Mouse (Mus musculus) mature B cell (primary cell): Measurements from ENCODE around the gene Rnf207.

Experiments
- in situ Hi-C: fragments of 300-500 bp; cut with MboI; formaldehyde crosslinking; loops from 2 replicates; pipeline ENCODE4 v1.14.3; 2019

Rnf207 gene

GRCm38 (mm10) chr4:152328691-152329090 lies 9.9 kb upstream of the Rnf207 start:
- in situ Hi-C loops, result loop anchor here (10.0 kb wide), 1 partner anchor 146 kb away; the partner anchor contains the start of genes Kcnab2 and Nphp4

GRCm38 (mm10) chr4:152326543-152326942 lies 7.8 kb upstream of the Rnf207 start:
- in situ Hi-C loops, result loop anchor here (10.0 kb wide), 1 partner anchor 148 kb away; the partner anchor contains the start of genes Kcnab2 and Nphp4

DNA sequence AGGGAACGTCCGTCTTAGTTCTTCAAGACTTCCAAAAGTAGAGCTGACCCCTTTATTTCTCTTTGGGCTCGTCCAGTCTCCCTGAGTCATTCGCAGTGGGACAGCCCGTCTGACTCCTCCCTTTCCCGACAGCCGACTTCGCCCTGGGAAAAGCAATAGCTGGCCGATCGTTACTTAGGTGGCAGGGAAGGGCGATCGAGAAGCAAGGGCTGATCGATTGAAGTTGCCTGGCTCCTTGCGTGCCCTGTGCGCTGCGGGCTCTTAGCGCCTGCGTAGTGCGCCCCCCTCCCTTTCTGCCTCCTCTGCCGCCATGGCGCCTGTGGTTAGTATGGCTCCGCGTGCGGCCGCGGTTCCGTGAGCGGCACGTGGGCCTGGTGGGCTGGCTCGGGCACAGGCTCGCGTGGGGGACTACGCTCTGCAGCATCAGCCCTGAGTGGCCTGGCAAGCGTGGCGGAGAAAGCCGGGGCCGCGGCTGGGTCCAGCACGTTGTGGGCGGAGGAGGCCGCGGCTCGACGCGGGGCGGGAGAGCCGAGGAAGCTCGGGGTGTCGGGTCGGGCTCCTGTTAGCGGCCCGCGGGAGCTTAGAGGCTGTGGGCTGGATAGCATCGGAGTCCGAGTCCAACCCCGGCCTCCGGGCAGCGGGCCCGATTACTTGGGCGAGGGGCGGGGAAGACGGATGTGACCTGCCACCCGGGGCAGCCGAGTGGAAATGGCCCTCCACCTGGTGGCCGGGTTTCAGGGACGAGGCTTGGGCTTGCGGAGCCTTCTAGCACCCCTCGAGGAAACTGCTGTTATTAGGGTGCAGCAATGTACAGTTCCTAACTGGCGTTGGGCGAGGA lies 7.0 kb upstream of the Rnf207 start, which contains the start of gene Rpl22:
TSS of gene Rpl22 (plus strand) at position 169 of the 838 bp plus-strand sequence.
- in situ Hi-C loops, result loop anchor here (10.0 kb wide), 1 partner anchor 149 kb away; the partner anchor contains the start of genes Kcnab2 and Nphp4

DNA sequence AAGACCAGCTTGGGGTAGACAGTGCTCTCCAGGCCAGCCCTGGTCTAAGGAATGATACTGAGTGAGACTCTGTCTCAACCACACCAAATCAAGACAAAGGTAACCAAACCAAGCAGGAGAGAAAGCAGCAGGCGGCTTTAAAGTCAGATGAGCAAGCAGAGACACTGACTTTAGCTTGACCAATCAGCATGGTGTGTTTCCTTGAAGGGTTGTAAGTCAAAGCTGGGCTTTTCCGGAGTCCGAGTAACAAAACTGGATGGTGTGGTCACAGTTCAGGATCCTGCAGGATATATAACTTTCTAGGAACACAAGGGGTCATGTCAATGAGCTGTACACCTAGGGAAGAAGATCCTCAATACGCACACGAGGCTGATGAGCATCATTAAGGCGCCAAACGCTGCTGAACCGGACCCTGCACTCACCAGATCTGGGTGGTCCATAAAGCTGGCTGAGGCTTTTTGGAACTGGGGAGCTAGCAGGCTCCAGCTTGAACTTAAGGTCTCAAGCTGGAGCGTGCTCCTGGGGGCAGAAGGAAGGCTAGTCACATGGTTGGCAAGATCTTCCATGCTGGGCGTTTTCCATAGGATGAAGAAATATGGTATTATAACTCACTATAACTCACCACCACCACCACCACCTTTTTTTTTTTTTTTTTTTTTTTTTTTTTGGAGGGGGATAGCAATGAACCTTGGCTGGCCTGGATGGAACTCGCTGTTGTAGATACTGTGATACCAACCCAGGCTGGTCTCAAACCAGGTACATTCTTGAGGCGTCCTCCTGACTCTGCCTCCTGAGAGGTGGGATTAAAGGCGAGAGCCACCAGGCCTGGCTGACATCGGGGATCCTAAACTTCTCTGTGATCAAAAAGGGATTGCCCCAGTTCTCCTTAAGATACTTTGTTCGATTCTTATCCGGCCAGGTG lies 6.1 kb upstream of the Rnf207 start:
- in situ Hi-C loops, result loop anchor here (10.0 kb wide), 1 partner anchor 150 kb away; the partner anchor contains the start of genes Kcnab2 and Nphp4

GRCm38 (mm10) chr4:152321464-152321863 lies 2.7 kb upstream of the Rnf207 start:
- in situ Hi-C loops, result loop anchor here (10.0 kb wide), 1 partner anchor 153 kb away; the partner anchor contains the start of genes Kcnab2 and Nphp4

DNA sequence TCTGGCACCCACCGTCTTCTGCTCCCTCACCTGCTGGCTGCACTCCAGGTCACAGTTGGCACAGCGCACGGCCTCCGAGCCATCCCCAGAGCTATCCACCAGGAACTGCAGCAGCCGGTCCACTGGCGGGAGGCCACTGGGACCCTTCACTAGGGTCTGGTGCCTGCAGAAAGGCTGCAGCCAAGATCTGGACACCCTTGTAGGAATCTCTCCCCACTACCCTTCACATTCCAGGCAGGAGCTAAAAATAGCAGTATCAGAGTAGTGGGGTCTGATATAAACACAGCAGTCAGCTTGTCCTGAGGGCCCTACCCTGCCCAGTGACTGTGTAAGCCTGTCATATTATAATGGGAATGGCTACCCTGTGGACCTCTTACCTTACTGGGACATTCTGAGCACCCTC lies 1.2 kb downstream of the Rnf207 start:
- in situ Hi-C loops, result no loop called here

- in situ Hi-C loops, result no loop called here
Observed at GRCm38 (mm10) chr4:152315498-152316213, 3.1 kb downstream of the Rnf207 start.

- in situ Hi-C loops, result no loop called here
Observed at GRCm38 (mm10) chr4:152313934-152314333, 4.9 kb downstream of the Rnf207 start.

DNA sequence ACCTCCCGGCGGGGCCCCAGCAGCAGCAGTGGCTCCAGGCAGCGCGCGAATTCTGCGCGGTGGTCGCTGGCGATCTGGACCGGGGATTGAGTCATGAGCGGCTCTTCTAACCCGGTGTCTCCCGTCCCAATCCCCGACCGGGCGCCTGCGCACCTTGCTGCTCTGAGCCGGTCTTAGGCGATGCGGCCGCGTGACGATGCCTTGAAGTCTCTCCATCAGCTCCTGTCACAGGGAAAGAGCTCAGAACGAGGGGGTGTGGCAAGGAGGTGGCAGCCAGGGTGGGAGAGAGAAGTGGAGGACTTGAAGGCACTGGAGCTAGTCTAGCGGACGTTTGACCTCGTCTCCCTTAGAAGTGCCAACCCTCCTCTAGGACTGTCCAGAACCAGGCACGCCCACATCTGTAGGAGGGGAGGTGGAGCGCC lies 5.6 kb downstream of the Rnf207 start:
- in situ Hi-C loops, result no loop called here

DNA sequence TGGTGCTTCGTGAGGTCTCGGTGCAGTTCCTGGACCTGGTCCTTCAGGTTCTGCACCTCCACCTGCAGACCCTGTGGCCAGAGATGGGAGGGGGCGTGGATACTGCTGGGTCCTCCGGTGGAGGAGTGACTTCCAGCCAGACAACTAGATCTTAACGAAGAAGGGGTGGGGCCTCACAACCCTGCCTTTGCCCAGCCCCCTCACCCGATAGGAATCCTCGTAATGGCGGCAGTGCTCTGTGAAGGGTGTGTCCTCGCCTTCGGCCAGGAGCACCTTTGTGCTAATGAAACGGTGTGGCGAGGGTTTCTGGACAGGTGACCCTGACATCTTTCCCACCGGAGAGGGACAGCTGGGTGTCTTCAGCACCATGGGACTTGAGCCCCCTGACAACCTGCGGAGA lies 6.6 kb downstream of the Rnf207 start:
- in situ Hi-C loops, result no loop called here

GRCm38 (mm10) chr4:152307542-152307941 lies 11.3 kb downstream of the Rnf207 start:
- in situ Hi-C loops, result no loop called here

GRCm38 (mm10) chr4:152305991-152306390 lies 12.8 kb downstream of the Rnf207 start:
- in situ Hi-C loops, result no loop called here

- in situ Hi-C loops, result no loop called here
Observed at GRCm38 (mm10) chr4:152304685-152305084, 14.1 kb downstream of the Rnf207 start.

GRCm38 (mm10) chr4:152303172-152303571 lies 15.6 kb downstream of the Rnf207 start:
- in situ Hi-C loops, result no loop called here

- in situ Hi-C loops, result no loop called here
Observed at GRCm38 (mm10) chr4:152302012-152302411, 16.8 kb downstream of the Rnf207 start.

DNA sequence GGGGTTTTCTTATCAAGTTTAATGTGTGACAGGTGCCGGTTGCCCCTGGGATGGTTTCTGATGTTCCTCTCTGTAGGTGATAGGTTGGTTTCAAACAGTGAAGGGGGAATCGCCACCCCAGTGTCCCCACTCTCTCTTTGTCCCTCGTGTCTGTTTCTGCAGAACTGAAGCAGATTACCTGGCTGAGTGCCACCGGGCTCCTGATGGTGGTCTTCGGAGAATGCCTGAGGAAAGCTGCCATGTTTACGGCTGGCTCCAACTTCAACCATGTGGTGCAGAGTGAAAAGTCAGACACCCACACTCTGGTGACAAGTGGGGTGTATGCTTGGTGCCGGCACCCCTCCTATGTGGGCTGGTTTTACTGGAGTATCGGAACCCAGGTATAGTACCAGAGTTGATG lies 18.4 kb downstream of the Rnf207 start:
- in situ Hi-C loops, result no loop called here

DNA sequence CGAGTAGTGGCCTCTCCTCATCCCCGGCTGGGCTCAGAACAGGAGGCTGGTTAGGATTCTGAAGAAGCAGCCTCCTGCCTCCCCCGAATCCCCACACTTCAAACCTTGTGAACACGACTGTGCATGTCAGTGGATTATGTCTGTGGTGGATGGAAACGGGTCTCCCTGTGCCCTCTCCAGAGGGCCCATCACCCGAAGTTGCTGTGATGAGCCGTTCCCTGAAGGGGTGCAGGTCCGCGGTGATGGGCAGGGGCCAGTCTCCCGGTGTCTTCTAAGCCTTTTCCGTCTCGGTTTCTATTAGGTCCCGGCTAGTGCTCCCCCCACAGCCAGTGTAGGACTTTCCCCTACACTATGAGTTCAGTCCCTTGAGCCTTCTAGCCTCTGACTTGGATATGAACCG lies 20.0 kb downstream of the Rnf207 start:
- in situ Hi-C loops, result no loop called here

- in situ Hi-C loops, result no loop called here
Observed at GRCm38 (mm10) chr4:152296874-152297861, 21.6 kb downstream of the Rnf207 start, which contains the start of gene Icmt. Icmt (plus strand) TSS chr4:152297227.

GRCm38 (mm10) chr4:152296371-152296770 lies 22.4 kb downstream of the Rnf207 start:
- in situ Hi-C loops, result no loop called here

DNA sequence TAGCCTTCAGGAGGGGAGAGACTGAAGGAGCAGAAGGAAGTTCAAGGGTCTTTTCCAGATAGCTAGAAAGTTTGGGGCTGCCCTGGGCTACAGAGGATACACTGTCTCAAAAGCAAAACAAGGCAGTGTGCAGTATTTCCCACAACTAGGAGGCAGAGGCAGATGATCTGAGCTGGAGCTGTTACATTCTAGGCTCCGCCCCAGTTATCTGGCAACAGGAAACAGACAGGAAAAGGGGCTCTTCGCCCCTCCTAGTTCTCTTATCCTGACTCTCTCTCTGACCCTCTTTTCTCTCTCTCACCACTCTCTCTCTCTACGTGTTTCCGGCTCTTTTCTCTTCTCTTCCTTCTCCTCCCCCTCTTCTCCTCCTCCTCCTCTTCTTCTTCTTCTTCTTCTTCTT lies 22.9 kb downstream of the Rnf207 start:
- in situ Hi-C loops, result no loop called here
